In the genomic region with DNA sequence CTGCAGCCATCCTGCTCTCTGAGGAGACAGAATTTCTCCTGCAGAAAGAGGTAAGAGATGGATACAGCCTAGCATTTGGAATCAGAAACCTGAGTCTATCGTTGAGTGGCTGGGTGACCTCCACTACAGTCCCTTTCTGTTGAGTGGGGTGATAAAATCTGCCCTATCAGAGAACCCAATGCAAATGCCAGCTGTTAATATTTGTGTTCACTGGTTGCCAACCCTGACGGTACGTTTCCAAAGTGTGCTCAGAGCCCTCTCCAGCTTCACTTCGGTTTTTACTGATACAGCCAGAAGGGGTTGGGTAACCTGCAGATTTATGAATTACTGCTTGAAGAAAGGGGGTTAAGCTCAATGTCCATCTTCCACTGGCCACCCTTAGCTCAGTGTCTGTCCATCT, we compare ENCODE assay signal across 24 mouse cellular contexts.
"Had no signal": no experiment of that assay in that cellular context is flagged by ENCODE, and none has a peak within 500 bp of the region (broad histone marks: within the 10 kb centered on the region; RNA-seq: fewer than 3 reads in every experiment).

No protein-coding gene starts in this region.

- ATAC-seq: forebrain, embryonic 15.5 days; forebrain, postnatal 0 days; hindbrain, postnatal 0 days had no signal

- H3K9me3 ChIP-seq: forebrain, embryonic 15.5 days; heart, embryonic 15.5 days; hindbrain, embryonic 15.5 days; kidney, embryonic 15.5 days had no signal

- H3K9ac ChIP-seq: forebrain, embryonic 15.5 days; forebrain, postnatal 0 days; heart, embryonic 13.5 days; heart, embryonic 15.5 days; hindbrain, embryonic 13.5 days; hindbrain, embryonic 15.5 days; kidney, embryonic 15.5 days; limb, embryonic 13.5 days had no signal

- H3K4me2 ChIP-seq: forebrain, embryonic 15.5 days; heart, embryonic 11.5 days; heart, embryonic 13.5 days; heart, embryonic 15.5 days; hindbrain, embryonic 13.5 days; hindbrain, embryonic 15.5 days; kidney, embryonic 15.5 days; limb, embryonic 13.5 days had no signal

- H3K27me3 ChIP-seq: forebrain, embryonic 15.5 days; heart, embryonic 15.5 days; hindbrain, embryonic 13.5 days; hindbrain, embryonic 15.5 days; kidney, embryonic 15.5 days; limb, embryonic 13.5 days had no signal

- H3K4me3 ChIP-seq: forebrain, embryonic 15.5 days; heart, adult 2 months; heart, embryonic 13.5 days; heart, embryonic 15.5 days; hindbrain, embryonic 13.5 days; hindbrain, embryonic 15.5 days; kidney, embryonic 15.5 days; limb, embryonic 13.5 days had no signal

- H3K36me3 ChIP-seq: forebrain, embryonic 15.5 days; heart, embryonic 13.5 days; heart, embryonic 15.5 days; hindbrain, embryonic 13.5 days; hindbrain, embryonic 15.5 days; kidney, embryonic 15.5 days; limb, embryonic 13.5 days had no signal

- H3K4me1 ChIP-seq: forebrain, embryonic 15.5 days; hindbrain, embryonic 15.5 days had no signal

- DNase-seq: forebrain, postnatal 0 days; gastrocnemius, postnatal 14 days; gastrocnemius, postnatal 36 days; heart, adult 11 months; heart, adult 2 months; heart, postnatal 14 days; heart, postnatal 36 days; kidney, adult 11 months; kidney, adult 2 months; kidney, adult 9 months; kidney, postnatal 14 days; kidney, postnatal 36 days; layer of hippocampus, adult 9-11 months; layer of hippocampus, postnatal 36 days; left cerebral cortex, postnatal 4 days had no signal

- H3K27ac ChIP-seq: forebrain, embryonic 15.5 days; heart, adult 2 months; heart, embryonic 13.5 days; heart, embryonic 15.5 days; hindbrain, embryonic 13.5 days; hindbrain, embryonic 15.5 days; hindbrain, postnatal 0 days; kidney, embryonic 15.5 days; limb, embryonic 13.5 days had no signal
